Mouse (Mus musculus) lung, postnatal 4 days (tissue): ENCODE measurements around the gene 1700003E16Rik.
A peak's percentile ranks its signal among the peaks of the same experiment; 100 is the strongest.

Experiments used
- DNase-seq, 2 experiments: peaks; one replicate each; pipeline ENCODE4 v3.0.0; 2021

Gene 1700003E16Rik

DNA sequence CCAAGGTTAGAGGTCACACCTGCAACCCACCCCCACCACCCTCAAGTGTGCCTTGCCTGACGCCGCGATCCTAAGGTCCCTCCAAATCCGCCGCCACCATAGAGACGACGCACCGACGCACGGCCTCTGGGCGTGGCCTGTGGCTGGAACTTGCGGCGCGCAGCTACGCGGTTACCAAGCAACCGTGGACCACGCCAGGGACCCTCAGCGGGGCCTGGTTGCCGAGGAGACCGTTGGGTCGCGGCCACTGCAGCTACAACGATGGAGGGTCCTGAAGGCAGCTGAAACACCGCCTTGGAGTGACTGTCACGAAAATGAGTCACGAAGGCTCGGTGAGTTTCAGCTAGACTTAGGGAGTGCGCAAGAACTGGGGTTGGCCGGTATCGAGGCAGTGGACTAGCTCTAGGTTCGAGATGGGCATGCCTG lies at the start of gene 1700003E16Rik, which contains the start of gene Wdr54:
TSS of gene 1700003E16Rik (plus strand) at position 146 of the 426 bp plus-strand sequence.
TSS of gene Wdr54 (minus strand) at position 139 of the 426 bp plus-strand sequence.
- DNase-seq, result peak; percentile 67 to 75

DNA sequence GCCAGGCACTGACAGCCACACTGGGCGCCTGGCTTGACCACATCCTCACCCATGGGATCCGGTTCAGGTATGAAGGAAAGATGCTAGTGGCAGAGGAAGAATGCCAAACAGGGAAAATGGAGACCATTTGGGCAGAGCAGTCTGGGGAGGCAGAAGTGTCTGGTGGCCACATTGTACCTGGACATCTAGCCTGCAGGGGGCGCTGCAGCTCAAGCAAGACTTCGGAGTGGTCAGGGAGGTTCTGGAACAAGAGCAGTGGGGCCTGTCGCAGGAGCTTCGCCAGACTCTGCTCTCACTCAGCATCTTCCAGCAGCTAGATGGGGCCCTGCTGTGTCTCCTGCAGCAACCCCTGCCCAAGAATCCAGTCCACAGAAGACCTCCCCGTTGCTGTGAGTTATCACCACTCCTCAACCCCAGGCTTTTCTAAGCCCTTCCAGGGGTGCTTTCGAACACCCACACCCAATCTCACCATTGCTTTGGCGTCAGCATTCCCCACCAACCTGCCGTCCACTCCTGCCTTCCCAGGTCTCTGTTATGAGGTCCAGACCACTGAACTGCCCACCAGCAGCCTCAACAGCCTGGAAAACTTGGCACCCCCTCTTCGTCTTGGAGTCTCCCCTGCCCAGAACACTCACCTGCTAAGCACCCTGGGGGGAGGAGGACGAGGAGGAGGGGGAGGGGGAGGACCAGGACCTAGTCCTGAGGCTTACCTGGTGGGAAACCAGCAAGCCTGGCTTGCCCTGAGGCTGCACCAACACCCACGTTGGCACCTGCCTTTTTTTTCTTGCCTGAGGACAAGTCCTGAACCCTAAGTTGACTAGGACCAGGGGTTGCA lies 48.4 kb upstream of the 1700003E16Rik start:
- peak; percentile 79 to 89 for DNase-seq

DNA sequence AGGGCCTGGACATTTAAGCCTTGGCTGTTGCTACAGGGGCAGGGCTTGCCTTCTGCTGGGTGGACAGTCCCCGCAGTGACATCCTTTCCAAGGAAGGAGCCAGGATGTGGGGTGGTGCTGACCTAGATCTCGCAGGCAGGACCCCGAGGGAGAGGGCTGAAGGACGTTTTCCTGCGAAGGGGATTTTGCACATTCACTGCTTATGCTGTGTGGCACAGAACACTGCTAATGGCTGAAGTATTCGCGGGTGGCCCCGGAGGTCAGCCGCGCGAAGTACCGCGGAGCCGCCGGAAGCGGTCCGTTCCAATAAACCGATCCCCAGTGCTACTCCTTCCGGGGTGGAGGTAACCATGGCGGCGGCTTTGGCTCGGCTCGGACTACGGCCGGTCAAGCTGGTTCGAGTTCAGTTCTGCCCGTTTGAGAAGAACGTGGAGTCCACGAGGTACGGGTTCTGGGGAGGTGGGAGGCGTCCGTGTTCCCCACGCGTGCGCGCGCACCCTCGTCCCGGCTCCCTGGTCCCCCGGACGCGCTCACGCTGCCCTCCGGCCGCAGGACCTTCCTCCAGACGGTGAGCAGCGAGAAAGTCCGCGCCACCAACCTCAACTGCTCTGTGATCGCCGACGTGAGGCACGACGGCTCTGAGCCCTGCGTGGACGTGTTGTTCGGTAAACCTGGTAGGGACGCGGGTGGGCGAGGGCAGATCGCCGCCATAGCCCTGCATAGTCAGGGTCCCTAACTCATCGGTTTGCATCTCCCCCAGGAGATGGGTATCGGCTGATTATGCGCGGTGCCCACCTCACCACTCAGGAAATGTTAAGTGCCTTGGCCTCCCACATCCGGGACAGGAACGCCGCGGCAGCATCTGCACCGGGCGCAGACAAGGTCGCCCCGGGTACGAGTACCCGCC lies 47.2 kb upstream of the 1700003E16Rik start, which contains the start of gene Mrpl53:
TSS of gene Mrpl53 (plus strand) at position 279 of the 907 bp plus-strand sequence.
- DNase-seq, result peak; percentile 88

DNA sequence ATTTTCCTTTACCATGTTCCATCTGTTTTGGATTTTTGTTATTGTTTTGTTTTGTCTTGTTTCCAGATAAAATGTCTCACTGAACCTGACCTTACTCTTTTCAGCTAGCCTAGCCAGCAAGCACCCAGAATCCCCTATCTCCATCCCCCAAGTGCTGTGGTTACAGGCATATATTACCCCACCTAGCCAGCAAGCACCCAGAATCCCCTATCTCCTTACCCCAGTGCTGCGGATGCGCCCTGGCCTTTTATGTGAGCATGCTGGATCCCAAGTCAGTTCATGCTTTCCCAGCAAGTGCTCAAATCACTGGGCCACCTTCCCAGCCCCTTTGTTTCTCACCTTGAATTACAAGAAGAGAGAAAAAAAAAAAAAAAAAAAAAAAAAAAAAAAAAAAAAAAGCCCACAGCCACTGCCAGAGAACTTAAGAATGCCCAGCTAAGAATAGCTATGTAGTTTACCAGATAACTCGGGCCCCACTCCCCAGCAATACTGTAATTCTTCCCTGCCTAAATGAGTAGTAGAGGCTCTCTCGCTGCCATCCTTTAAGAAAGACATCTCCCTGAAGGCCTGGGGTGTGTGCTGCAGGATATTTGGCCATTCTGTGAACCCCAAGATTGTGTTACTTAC lies 44.6 kb upstream of the 1700003E16Rik start:
- DNase-seq, result no peak

- peak; percentile 96 to 97 for DNase-seq
These were observed 41.1 kb upstream of the 1700003E16Rik start, which contains the start of gene Mogs for GRCm38 (mm10) chr6:83115011-83115671. Gene Mogs (plus strand): TSS chr6:83115496.

- DNase-seq, result no peak
These were observed 40.4 kb upstream of the 1700003E16Rik start for GRCm38 (mm10) chr6:83115682-83116372.

DNA sequence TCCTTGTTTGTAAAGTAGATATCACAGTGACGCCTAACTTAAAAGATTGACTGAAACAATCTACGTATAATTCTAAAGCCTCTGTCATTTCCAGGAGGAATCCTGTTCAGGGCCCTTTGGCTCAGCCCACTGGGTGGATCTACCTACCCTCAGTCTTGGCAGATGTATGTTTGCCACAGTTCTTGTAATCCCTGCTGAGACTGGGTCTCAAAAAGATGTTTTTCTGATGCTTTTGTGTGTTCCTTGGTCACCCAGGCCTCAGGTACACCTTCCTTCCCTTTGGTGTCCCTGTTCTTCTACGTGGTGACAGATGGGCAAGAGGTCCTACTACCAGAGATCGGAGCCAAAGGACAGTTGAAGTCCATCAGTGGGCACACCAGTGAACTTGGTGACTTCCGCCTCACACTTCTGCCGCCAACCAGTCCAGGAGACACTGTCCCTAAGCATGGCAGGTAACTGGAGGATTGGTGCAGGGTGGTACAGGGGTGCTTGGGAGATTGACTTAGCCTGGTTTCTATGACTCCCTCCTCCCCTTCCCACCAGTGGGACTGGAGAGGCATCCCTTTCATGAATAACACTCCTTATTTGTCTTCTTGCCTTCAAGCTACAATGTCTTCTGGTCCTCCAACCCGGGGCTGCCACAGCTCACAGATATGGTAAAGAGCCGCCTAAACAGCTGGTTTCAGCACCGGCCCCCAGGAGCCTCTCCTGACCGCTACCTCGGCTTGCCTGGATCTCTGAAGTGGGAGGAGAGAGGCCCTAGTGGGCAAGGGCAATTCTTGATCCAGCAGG lies 39.6 kb upstream of the 1700003E16Rik start:
- DNase-seq, result no peak

- DNase-seq, result no peak
These were observed 39.1 kb upstream of the 1700003E16Rik start for GRCm38 (mm10) chr6:83117165-83117438.

DNA sequence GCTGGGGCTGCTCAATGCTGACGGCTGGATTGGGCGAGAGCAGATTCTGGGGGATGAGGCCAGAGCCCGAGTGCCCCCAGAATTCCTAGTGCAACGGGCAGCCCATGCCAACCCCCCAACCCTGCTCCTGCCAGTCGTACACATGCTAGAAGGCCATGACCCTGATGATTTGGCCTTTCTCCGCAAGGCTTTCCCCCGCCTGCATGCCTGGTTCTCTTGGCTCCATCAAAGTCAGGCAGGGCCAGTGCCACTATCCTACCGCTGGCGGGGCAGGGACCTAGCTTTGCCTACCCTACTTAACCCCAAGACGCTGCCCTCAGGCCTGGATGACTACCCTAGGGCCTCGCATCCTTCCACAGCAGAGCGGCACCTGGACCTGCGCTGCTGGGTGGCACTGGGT lies 38.6 kb upstream of the 1700003E16Rik start:
- DNase-seq, result no peak

- no peak for DNase-seq
These were observed 37.8 kb upstream of the 1700003E16Rik start for GRCm38 (mm10) chr6:83118369-83118768.

GRCm38 (mm10) chr6:83118825-83119733 lies 37.1 kb upstream of the 1700003E16Rik start:
- DNase-seq, result no peak

DNA sequence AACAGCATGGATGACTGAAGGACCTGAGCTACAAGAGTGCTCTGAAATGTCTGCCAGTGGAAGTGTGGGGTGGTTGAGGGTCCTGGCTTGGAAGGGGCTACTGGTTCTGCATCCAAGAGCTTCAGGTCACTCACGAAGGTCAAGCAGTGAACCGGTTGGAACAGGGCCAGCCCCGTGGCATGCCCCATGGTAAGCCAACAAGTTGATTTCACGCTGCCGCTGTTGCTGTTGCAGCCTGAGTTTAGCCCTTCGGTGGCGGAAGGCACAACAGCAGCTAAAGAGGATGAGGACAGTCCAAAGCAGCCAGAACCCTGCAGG lies 36.5 kb upstream of the 1700003E16Rik start:
- DNase-seq, result peak in 1 of 2 experiments; percentile 34

- peak; percentile 95 to 98 for DNase-seq
These were observed 35.0 kb upstream of the 1700003E16Rik start, which contains the start of gene Wbp1 for GRCm38 (mm10) chr6:83120930-83121862. Gene Wbp1 (minus strand): TSS chr6:83121559.

DNA sequence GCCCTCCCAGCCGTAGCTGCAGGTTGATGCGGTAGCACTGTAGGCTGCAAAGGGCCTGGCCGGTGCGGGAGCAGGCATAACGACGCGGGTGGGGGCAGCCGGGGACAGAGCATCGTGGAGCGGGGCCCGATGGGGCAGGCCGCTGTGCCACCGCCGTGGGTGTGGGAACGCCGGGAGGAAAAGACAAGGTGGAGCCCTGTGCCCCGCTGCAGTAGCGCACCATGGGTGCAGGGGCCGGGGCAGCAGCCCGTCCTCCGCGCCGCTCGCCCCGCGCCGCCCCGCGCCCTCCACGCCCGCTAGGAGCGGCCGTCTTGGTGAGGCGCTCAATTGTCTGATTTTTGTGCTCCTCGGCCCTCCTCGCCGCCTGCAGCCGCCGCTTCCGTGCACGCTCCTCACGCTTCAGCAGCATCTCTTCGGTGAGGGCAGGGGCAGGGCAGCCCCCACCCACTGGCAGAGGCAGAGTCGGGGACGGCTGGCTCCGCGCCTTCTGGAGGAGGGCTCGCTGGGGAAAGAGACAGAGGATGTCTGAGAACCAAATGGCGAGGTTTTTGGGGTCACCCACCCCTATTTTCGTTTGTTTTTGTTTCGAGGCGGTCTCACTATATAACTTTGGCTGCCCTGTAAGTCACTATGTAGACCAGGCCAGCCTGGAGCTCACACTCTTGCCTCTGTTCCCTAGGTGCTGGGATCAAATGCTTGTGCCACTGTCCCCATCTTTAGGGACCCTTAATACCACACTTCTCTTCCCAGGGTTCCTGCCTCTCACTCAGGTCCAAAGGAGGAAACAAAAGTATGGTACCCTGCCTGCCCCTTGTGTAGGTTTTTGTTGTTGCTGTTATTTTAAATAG lies 34.1 kb upstream of the 1700003E16Rik start:
- DNase-seq, result no peak

- DNase-seq, result no peak
These were observed 33.2 kb upstream of the 1700003E16Rik start for GRCm38 (mm10) chr6:83122961-83123360.

DNA sequence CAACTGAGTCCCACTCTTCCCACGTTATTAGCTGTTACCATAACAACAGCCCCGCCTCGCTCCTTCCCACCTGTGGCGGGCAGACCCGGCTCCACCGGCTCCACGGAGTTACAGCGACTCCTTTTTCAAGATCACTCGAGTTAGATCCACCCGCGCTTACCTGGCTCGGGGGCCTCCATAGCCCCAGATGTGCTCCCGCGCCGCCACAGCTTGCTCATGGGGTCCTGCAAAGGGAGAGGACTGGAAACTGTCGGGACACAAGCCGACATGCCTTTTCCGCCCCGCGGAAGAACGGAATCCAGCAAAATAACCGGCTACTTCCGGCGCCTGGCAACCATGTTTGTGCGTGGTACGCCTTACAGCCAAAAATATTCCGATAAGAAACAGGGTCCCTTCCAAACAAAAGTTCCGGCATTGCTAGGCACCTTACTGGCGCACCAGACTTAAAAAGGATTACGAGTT lies 31.3 kb upstream of the 1700003E16Rik start:
- peak; percentile 95 to 96 for DNase-seq

DNA sequence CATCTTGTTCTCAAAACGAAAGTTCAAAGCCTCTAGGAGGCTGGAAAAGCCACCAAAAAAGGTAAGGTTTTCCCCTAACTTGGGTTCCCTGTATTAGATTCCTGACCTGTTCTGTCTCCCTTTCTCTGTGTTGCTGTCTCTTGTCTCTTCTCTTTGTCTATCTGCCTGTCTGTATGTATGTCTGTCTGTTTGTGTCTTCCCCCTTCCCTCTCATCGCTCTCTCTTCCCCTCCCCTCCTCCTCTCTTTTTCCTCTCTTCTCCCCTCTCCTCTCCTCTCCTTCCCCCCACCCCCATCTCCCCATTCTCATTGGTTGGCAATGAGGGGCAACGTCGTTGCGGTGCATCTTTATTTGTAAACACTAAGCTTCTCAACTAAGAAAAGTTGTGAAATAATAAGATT lies 30.9 kb upstream of the 1700003E16Rik start, which contains the start of gene Ino80b:
TSS of gene Ino80b (minus strand) at position 101 of the 400 bp plus-strand sequence.
- no peak for DNase-seq
